Mouse (Mus musculus) hindbrain, embryonic 15.5 days (tissue): ENCODE measurements around the gene Anxa11. TPM values are rescaled to one million over a fixed set of nuclear protein-coding genes. Genes with fewer than 3 reads are reported as not detected.
A peak's percentile ranks its signal among the peaks of the same experiment; 100 is the strongest.
"Not testable (repeated sequence)": the region's sequence is repeated elsewhere in the genome, so short reads cannot be mapped to it uniquely, and the experiment has no call there.

Experiments
- ATAC-seq: fragments of 200-750 bp; cut with Nextera tagmentation; 2 replicates; pipeline ENCODE4 v1.8.0; 2017; ENCODE audit warnings: low read depth, moderate number of reproducible peaks, moderate TSS enrichment; ENCODE audit not compliant: low FRiP score
- H3K27ac ChIP-seq: fragments of 300-500 bp; sonication (generic); replicated peaks from 2 replicates; pipeline ENCODE4 v1.5.1; 2015; ENCODE audit warnings: mild to moderate bottlenecking, inconsistent platforms
- H3K27me3 ChIP-seq: fragments of 300-500 bp; sonication (generic); 2 replicates; pipeline ENCODE4 v1.6.1; 2015; ENCODE audit warnings: control low read depth, inconsistent platforms
- H3K36me3 ChIP-seq: fragments of 300-500 bp; sonication (generic); 2 replicates; pipeline ENCODE4 v1.6.1; 2015; ENCODE audit warnings: control low read depth, inconsistent platforms
- H3K4me1 ChIP-seq: fragments of 300-500 bp; sonication (generic); replicated peaks from 2 replicates; pipeline ENCODE4 v1.6.1; 2015; ENCODE audit warnings: control low read depth, inconsistent platforms
- H3K4me2 ChIP-seq: fragments of 300-500 bp; sonication (generic); 2 replicates; pipeline ENCODE4 v1.6.1; 2015; ENCODE audit warnings: moderate library complexity, mild to moderate bottlenecking, inconsistent platforms
- H3K4me3 ChIP-seq: fragments of 300-500 bp; sonication (generic); 2 replicates; pipeline ENCODE4 v1.5.1; 2015; ENCODE audit warnings: mild to moderate bottlenecking, inconsistent platforms
- H3K9ac ChIP-seq: fragments of 300-500 bp; sonication (generic); 2 replicates; pipeline ENCODE4 v1.6.1; 2015; ENCODE audit warnings: inconsistent platforms
- H3K9me3 ChIP-seq: fragments of 300-500 bp; sonication (generic); 2 replicates; pipeline ENCODE4 v1.6.1; 2016; ENCODE audit warnings: control low read depth, inconsistent platforms
- WGBS: fragments of 180-500 bp; shearing (Covaris S2); methylation state at CpG from one replicate; pipeline ENCODE4 v1.1.7; 2015; 5-methylcytosine and 5-hydroxymethylcytosine counted together
- polyA plus RNA-seq: library from polyadenylated mRNA; unstranded; fragments of >200 nt; fragmentation: Nextera tagmentation; extraction: Ambion mirVana; gene quantifications from 2 replicates; pipeline ENCODE4 v1.2.1, GENCODE M21; 2015

Gene Anxa11
- polyA plus RNA-seq, 1 experiment from 2014 or later, result 3.6 TPM

- no peaks in the 10 kb centered on the region for H3K27me3 ChIP-seq
- no peak overlapping the region for H3K4me3 ChIP-seq
- no peak for ATAC-seq
- no peak overlapping the region for H3K27ac ChIP-seq
- no peaks in the 10 kb centered on the region for H3K4me1 ChIP-seq
- WGBS, result 85% methylated on average over 8 of the region's 8 CpGs
- H3K9me3 ChIP-seq, result no peaks in the 10 kb centered on the region
- no peak overlapping the region for H3K9ac ChIP-seq
- H3K36me3 ChIP-seq, result no peaks in the 10 kb centered on the region
- no peak overlapping the region for H3K4me2 ChIP-seq
Observed at GRCm38 (mm10) chr14:25857940-25858339, 16.0 kb downstream of the Anxa11 start.

GRCm38 (mm10) chr14:25861771-25862530 lies 20.0 kb downstream of the Anxa11 start:
- H3K4me2 ChIP-seq, result no peak overlapping the region
- ATAC-seq, result no peak
- 90% methylated on average over 13 of the region's 13 CpGs for WGBS
- no peak overlapping the region for H3K27ac ChIP-seq
- H3K4me1 ChIP-seq, result no peaks in the 10 kb centered on the region
- no peaks in the 10 kb centered on the region for H3K9me3 ChIP-seq
- no peak overlapping the region for H3K4me3 ChIP-seq
- H3K9ac ChIP-seq, result no peak overlapping the region
- H3K27me3 ChIP-seq, result no peaks in the 10 kb centered on the region
- no peaks in the 10 kb centered on the region for H3K36me3 ChIP-seq

- no peak overlapping the region for H3K27ac ChIP-seq
- H3K9ac ChIP-seq, result no peak overlapping the region
- no peak overlapping the region for H3K4me2 ChIP-seq
- no peak for ATAC-seq
- H3K36me3 ChIP-seq, result no peaks in the 10 kb centered on the region
- WGBS, result 81% methylated on average over 2 of the region's 2 CpGs
- no peaks in the 10 kb centered on the region for H3K4me1 ChIP-seq
- H3K4me3 ChIP-seq, result no peak overlapping the region
- no peaks in the 10 kb centered on the region for H3K9me3 ChIP-seq
- no peaks in the 10 kb centered on the region for H3K27me3 ChIP-seq
Observed at GRCm38 (mm10) chr14:25863721-25864120, 21.8 kb downstream of the Anxa11 start.

- WGBS, result 92% methylated on average over 5 of the region's 5 CpGs
- H3K27ac ChIP-seq, result no peak overlapping the region
- H3K9ac ChIP-seq, result no peak overlapping the region
- H3K9me3 ChIP-seq, result no peaks in the 10 kb centered on the region
- H3K4me2 ChIP-seq, result no peak overlapping the region
- 0 out of 2 replicates have a peak, but pooled peaks cover 3% of the 10 kb centered on the region for H3K4me1 ChIP-seq
- ATAC-seq, result no peak
- H3K27me3 ChIP-seq, result no peaks in the 10 kb centered on the region
- no peak overlapping the region for H3K4me3 ChIP-seq
- H3K36me3 ChIP-seq, result no peaks in the 10 kb centered on the region
Observed at GRCm38 (mm10) chr14:25865251-25865650, 23.3 kb downstream of the Anxa11 start.

- 94% methylated on average over 6 of the region's 6 CpGs for WGBS
- no peak overlapping the region for H3K9ac ChIP-seq
- 0 out of 2 replicates have a peak, but pooled peaks cover 3% of the 10 kb centered on the region for H3K4me1 ChIP-seq
- ATAC-seq, result no peak
- no peak overlapping the region for H3K4me3 ChIP-seq
- H3K27ac ChIP-seq, result no peak overlapping the region
- H3K4me2 ChIP-seq, result no peak overlapping the region
- no peaks in the 10 kb centered on the region for H3K36me3 ChIP-seq
- H3K9me3 ChIP-seq, result no peaks in the 10 kb centered on the region
- H3K27me3 ChIP-seq, result no peaks in the 10 kb centered on the region
Observed at GRCm38 (mm10) chr14:25866384-25866783, 24.4 kb downstream of the Anxa11 start.

- Histone ChIP-seq H3K27ac (no peak overlapping the region), H3K36me3 (no peaks in the 10 kb centered on the region), H3K4me3 (no peak overlapping the region), H3K9me3 (no peaks in the 10 kb centered on the region), H3K4me2 (no peak overlapping the region), H3K4me1 (0 out of 2 replicates have a peak, but pooled peaks cover 3% of the 10 kb centered on the region), H3K27me3 (no peaks in the 10 kb centered on the region), H3K9ac (no peak overlapping the region)
- 87% methylated on average over 11 of the region's 11 CpGs for WGBS
- ATAC-seq, result no peak
Observed at GRCm38 (mm10) chr14:25866832-25867231, 24.9 kb downstream of the Anxa11 start.

- no peak for ATAC-seq
- Histone ChIP-seq H3K27me3 (no peaks in the 10 kb centered on the region), H3K9me3 (no peaks in the 10 kb centered on the region), H3K36me3 (no peaks in the 10 kb centered on the region), H3K4me2 (no peak overlapping the region), H3K4me1 (0 out of 2 replicates have a peak, but pooled peaks cover 5% of the 10 kb centered on the region), H3K4me3 (no peak overlapping the region), H3K9ac (no peak overlapping the region), H3K27ac (no peak overlapping the region)
- 69% methylated on average over 6 of the region's 6 CpGs for WGBS
Observed at GRCm38 (mm10) chr14:25867834-25868233, 25.9 kb downstream of the Anxa11 start.

GRCm38 (mm10) chr14:25868706-25869105 lies 26.8 kb downstream of the Anxa11 start:
- Histone ChIP-seq H3K9ac (no peak overlapping the region), H3K27me3 (no peaks in the 10 kb centered on the region), H3K4me2 (no peak overlapping the region), H3K4me1 (0 out of 2 replicates have a peak, but pooled peaks cover 5% of the 10 kb centered on the region), H3K4me3 (no peak overlapping the region), H3K27ac (no peak overlapping the region), H3K36me3 (no peaks in the 10 kb centered on the region), H3K9me3 (no peaks in the 10 kb centered on the region)
- WGBS, result 80% methylated on average over 3 of the region's 4 CpGs
- no peak for ATAC-seq

- WGBS, result 57% methylated on average over 9 of the region's 9 CpGs
- no peaks in the 10 kb centered on the region for H3K9me3 ChIP-seq
- no peak overlapping the region for H3K4me2 ChIP-seq
- no peak overlapping the region for H3K9ac ChIP-seq
- H3K4me3 ChIP-seq, result no peak overlapping the region
- H3K27ac ChIP-seq, result no peak overlapping the region
- H3K36me3 ChIP-seq, result no peaks in the 10 kb centered on the region
- no peak for ATAC-seq
- no peaks in the 10 kb centered on the region for H3K27me3 ChIP-seq
- H3K4me1 ChIP-seq, result 0 out of 2 replicates have a peak, but pooled peaks cover 5% of the 10 kb centered on the region
Observed at GRCm38 (mm10) chr14:25869135-25869878, 27.4 kb downstream of the Anxa11 start.

GRCm38 (mm10) chr14:25872461-25873415 lies 30.8 kb downstream of the Anxa11 start:
- peak; percentile 11; the same call in 1 of the 2 replicates for ATAC-seq
- no peak overlapping the region for H3K9ac ChIP-seq
- no peaks in the 10 kb centered on the region for H3K9me3 ChIP-seq
- 69% methylated on average over 8 of the region's 8 CpGs for WGBS
- H3K27me3 ChIP-seq, result no peaks in the 10 kb centered on the region
- H3K4me2 ChIP-seq, result no peak overlapping the region
- H3K4me3 ChIP-seq, result no peak overlapping the region
- 0 out of 2 replicates have a peak, but pooled peaks cover 5% of the 10 kb centered on the region for H3K4me1 ChIP-seq
- H3K36me3 ChIP-seq, result no peaks in the 10 kb centered on the region
- H3K27ac ChIP-seq, result no peak overlapping the region

- H3K36me3 ChIP-seq, H3K9me3 ChIP-seq, H3K9ac ChIP-seq, ATAC-seq, H3K4me3 ChIP-seq, H3K4me1 ChIP-seq, H3K4me2 ChIP-seq, H3K27ac ChIP-seq, H3K27me3 ChIP-seq: not testable (repeated sequence)
- WGBS, result no CpG with 5 or more reads among the region's 7 CpGs
Observed at GRCm38 (mm10) chr14:25876640-25877039, 34.7 kb downstream of the Anxa11 start.
